Mouse (Mus musculus): ENCODE data around the gene Rassf10. TPM values are rescaled to one million over a fixed set of nuclear protein-coding genes. Genes with fewer than 3 reads are reported as not detected.

The Rassf10 gene
- total RNA-seq, 1 experiment: 1.1 TPM

DNA sequence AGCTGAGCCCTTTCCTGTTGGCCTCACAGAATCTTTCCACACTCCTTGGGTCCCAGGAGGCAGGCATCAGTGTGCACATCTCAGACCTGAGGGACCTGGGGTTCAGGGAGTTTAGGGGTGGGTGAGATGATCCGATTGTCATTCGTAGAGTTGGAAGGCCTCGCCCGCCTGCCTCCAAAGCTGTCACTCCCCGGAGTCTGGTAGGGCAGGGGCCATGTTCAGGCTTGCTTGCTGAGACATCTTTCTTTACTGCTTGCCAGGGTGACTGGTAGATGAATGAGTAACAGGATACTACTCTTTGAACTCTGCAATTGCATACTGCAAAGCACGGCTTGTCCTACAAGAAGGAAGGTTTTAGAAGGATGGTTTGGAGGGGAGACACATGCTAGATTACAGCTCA lies 52.0 kb downstream of the Rassf10 start:
- Histone ChIP-seq H3K4me1 (ENCODE audit: control insufficient read depth in 2 of 2, insufficient read depth in 2 of 2, low read length in 2 of 2, poor library complexity in 1 of 2) (peaks cover 0 to 2% of the 10 kb centered on the region in 2 experiments; a peak in 1 of 4 replicates), H3K36me3 (ENCODE audit: control insufficient read depth, insufficient read depth, low read length, poor library complexity, severe bottlenecking) (no peaks in the 10 kb centered on the region), H3K9ac (ENCODE audit: insufficient read depth, low read depth, low read length, poor library complexity, severe bottlenecking) (no peak overlapping the region), H3K9me3 (ENCODE audit: control insufficient read depth, insufficient read depth, low read depth, low read length) (no peaks in the 10 kb centered on the region), H3K4me3 (ENCODE audit: insufficient read depth in 1 of 2, low read depth in 1 of 2, low read length in 2 of 2, poor library complexity in 1 of 2, severe bottlenecking in 1 of 2) (no peak overlapping the region), H3K27ac (ENCODE audit: insufficient read depth, low read depth, low read length, poor library complexity, severe bottlenecking) (no peak overlapping the region)
- no peak for DNase-seq (ENCODE audit: low read depth, low spot score)
- TF ChIP-seq ZNF384 (IDR thresholded peaks at IDR 0.05; ENCODE audit: low read depth, low read length) (no peak), ZC3H11A (IDR thresholded peaks at IDR 0.05; ENCODE audit: borderline replicate concordance, low read depth, low read length) (no peak), HCFC1 (IDR thresholded peaks at IDR 0.05; ENCODE audit: borderline replicate concordance, insufficient read depth, low read length) (no peak), CHD2 (IDR thresholded peaks at IDR 0.05; ENCODE audit: low read depth, low read length) (no peak), MAFK (IDR thresholded peaks at IDR 0.05; ENCODE audit: insufficient read depth, low read depth, low read length) (no peak)
- in situ Hi-C loops (cut with MboI; ENCODE audit: low sequenced_read_pairs in 2 of 2, unreplicated experiment in 2 of 2): no loop called here
